Mouse (Mus musculus) C2C12 (cell line): Measurements from ENCODE around the gene Hecw2. TPM values are rescaled to one million over a fixed set of nuclear protein-coding genes. Genes with fewer than 3 reads are reported as not detected.
A peak's percentile ranks its signal among the peaks of the same experiment; 100 is the strongest.

ENCODE experiments used
- H3K27me3 ChIP-seq: one replicate; pipeline ENCODE4 v1.6.1; 2011; ENCODE audit not compliant: control insufficient read depth, insufficient read depth, insufficient read length
- H3K36me3 ChIP-seq: one replicate; pipeline ENCODE4 v1.6.1; 2011; ENCODE audit not compliant: control insufficient read depth, insufficient read depth
- H3K4me3 ChIP-seq: one replicate; pipeline ENCODE4 v1.5.1; 2011; ENCODE audit warnings: mild to moderate bottlenecking, control low read depth; ENCODE audit not compliant: poor library complexity, insufficient read depth, severe bottlenecking
- H3K79me2 ChIP-seq: one replicate; pipeline ENCODE4 v1.6.1; 2011; ENCODE audit not compliant: control insufficient read depth, insufficient read depth
- H3K79me3 ChIP-seq: one replicate; pipeline ENCODE4 v1.6.1; 2011; ENCODE audit warnings: low read depth, control low read depth
- H3ac ChIP-seq: one replicate; pipeline ENCODE3; 2011; ENCODE audit warnings: low read depth; ENCODE audit not compliant: control insufficient read depth, insufficient read length
- CEBPB ChIP-seq: IDR thresholded peaks from one replicate; pipeline ENCODE4 v1.6.1; 2011; ENCODE audit warnings: low read depth, mild to moderate bottlenecking, control low read depth, moderate library complexity
- CTCF ChIP-seq: IDR thresholded peaks from one replicate; pipeline ENCODE4 v1.5.1; 2011; ENCODE audit not compliant: control insufficient read depth, insufficient read depth, insufficient read length
- FOSL1 ChIP-seq: IDR thresholded peaks from one replicate; pipeline ENCODE4 v1.8.0; 2011; ENCODE audit warnings: mild to moderate bottlenecking, low read length; ENCODE audit not compliant: poor library complexity, insufficient read depth, severe bottlenecking
- MAX ChIP-seq: IDR thresholded peaks from one replicate; pipeline ENCODE4 v1.6.1; 2011; ENCODE audit warnings: mild to moderate bottlenecking, control low read depth
- MYOD1 ChIP-seq: IDR thresholded peaks from one replicate; pipeline ENCODE4 v1.6.1; 2011; ENCODE audit warnings: low read depth; ENCODE audit not compliant: control insufficient read depth, insufficient read length
- MYOG ChIP-seq: IDR thresholded peaks from one replicate; pipeline ENCODE4 v1.6.1; 2011; ENCODE audit not compliant: control insufficient read depth, insufficient read length; ENCODE audit errors: extremely low read depth
- USF1 ChIP-seq: IDR thresholded peaks from one replicate; pipeline ENCODE4 v1.6.1; 2011; ENCODE audit warnings: low read depth, mild to moderate bottlenecking, control low read depth, moderate library complexity
- polyA plus RNA-seq: library from polyadenylated mRNA; unstranded; fragments of >200 nt; fragmentation: generic; extraction: Trizol; gene quantifications from one replicate; pipeline ENCODE4 v1.2.1, GENCODE M21; 2012; ENCODE audit warnings: missing spikeins

Gene Hecw2
- polyA plus RNA-seq, 1 experiment = 1.2 TPM

GRCm38 (mm10) chr1:53860611-53861010 lies 334.4 kb downstream of the Hecw2 start:
- Histone ChIP-seq H3ac (no peak overlapping the region), H3K79me2 (no peaks in the 10 kb centered on the region), H3K4me3 (no peak overlapping the region), H3K79me3 (no peaks in the 10 kb centered on the region), H3K27me3 (no peaks in the 10 kb centered on the region), H3K36me3 (no peaks in the 10 kb centered on the region)
- no peak for TF ChIP-seq MAX
- TF ChIP-seq CEBPB = no peak
- TF ChIP-seq MYOG = no peak
- TF ChIP-seq FOSL1 = no peak
- no peak for TF ChIP-seq USF1
- TF ChIP-seq CTCF = no peak
- no peak for TF ChIP-seq MYOD1

DNA sequence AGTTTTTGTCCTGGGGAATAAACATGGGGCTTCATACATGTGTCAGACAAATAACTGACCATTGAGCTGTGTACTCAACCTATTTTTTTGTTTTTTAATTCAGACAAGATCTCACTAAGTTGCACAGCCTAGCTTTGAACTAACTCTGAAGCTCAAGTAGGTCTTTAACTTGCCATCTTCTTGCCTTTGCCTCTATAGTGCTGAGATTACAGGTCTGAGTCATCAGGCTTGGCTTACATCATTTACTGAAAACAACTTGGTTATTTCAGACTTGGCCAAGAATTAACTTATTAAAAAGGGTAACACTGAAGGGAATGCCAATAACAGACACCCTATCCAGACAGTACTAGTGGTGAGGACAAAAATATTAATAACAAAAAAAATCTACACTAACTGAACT lies 335.8 kb downstream of the Hecw2 start:
- H3ac ChIP-seq = no peak overlapping the region
- no peaks in the 10 kb centered on the region for H3K27me3 ChIP-seq
- H3K79me3 ChIP-seq = no peaks in the 10 kb centered on the region
- no peaks in the 10 kb centered on the region for H3K79me2 ChIP-seq
- TF ChIP-seq FOSL1 (no peak), MYOD1 (no peak), MAX (no peak), CTCF (no peak), MYOG (no peak), CEBPB (no peak), USF1 (no peak)
- no peak overlapping the region for H3K4me3 ChIP-seq
- H3K36me3 ChIP-seq = no peaks in the 10 kb centered on the region

DNA sequence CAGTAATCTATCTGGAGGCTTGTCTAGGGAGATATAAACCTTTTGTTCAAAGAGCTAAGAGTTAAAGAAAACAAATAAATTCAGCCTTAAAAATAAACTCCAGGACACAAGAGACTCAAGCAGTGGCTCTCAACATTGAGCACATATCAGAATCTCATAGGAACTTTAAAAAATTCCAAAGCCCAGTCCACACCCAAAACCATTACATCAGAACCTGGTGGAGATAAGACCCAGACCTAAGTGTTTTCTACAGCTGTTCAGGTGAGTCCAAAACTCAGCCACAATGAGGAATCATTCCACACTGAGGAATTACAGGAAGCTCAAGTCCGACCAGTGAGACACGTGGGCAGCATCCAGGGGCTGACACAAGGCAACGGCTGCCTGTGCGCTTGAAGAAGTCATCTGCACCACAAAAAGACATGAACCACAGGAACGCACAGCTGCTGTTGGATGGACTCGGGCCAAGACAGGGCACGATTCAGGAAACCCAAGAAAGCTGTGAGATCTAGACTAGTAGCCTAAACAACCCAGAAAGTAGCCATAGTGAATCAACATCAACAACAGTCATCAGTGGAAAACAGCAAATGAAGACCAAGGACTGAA lies 338.4 kb downstream of the Hecw2 start:
- no peaks in the 10 kb centered on the region for H3K27me3 ChIP-seq
- H3K36me3 ChIP-seq = no peaks in the 10 kb centered on the region
- H3K4me3 ChIP-seq = no peak overlapping the region
- H3ac ChIP-seq = no peak overlapping the region
- H3K79me3 ChIP-seq = no peaks in the 10 kb centered on the region
- TF ChIP-seq CEBPB = no peak
- TF ChIP-seq MYOG = no peak
- no peak for TF ChIP-seq CTCF
- TF ChIP-seq FOSL1 = no peak
- peak; percentile 40 for TF ChIP-seq MAX
- TF ChIP-seq USF1 = peak; percentile 74
- TF ChIP-seq MYOD1 = peak; percentile 94
- no peaks in the 10 kb centered on the region for H3K79me2 ChIP-seq

DNA sequence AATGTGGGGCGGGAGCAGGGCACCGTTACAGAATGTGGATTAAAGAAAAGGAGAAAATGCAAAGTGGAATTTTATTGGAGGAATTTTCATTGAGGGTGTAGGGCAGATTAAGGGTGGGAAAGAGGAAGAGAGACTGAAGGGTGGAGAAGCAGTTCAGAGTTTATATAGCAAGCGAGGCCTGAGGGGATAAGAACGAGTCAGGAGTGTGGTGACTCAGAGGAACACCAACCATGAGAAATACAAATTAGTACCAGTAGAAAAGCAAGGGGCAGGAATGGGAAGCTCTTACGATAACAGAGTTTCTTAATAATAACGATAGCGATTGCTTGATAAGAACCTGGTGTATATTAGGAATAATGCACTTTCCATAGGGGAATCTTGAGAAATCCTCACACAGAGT lies 339.2 kb downstream of the Hecw2 start:
- Histone ChIP-seq H3ac (no peak overlapping the region), H3K79me2 (no peaks in the 10 kb centered on the region), H3K79me3 (no peaks in the 10 kb centered on the region), H3K4me3 (no peak overlapping the region), H3K36me3 (no peaks in the 10 kb centered on the region), H3K27me3 (no peaks in the 10 kb centered on the region)
- no peak for TF ChIP-seq MAX
- TF ChIP-seq MYOG = no peak
- no peak for TF ChIP-seq CTCF
- no peak for TF ChIP-seq FOSL1
- no peak for TF ChIP-seq CEBPB
- no peak for TF ChIP-seq USF1
- no peak for TF ChIP-seq MYOD1

GRCm38 (mm10) chr1:53852086-53852610 lies 342.8 kb downstream of the Hecw2 start:
- Histone ChIP-seq H3ac (no peak overlapping the region), H3K79me3 (no peaks in the 10 kb centered on the region), H3K36me3 (no peaks in the 10 kb centered on the region), H3K4me3 (no peak overlapping the region), H3K27me3 (no peaks in the 10 kb centered on the region), H3K79me2 (no peaks in the 10 kb centered on the region)
- TF ChIP-seq USF1 = no peak
- no peak for TF ChIP-seq MYOD1
- no peak for TF ChIP-seq CTCF
- no peak for TF ChIP-seq MAX
- TF ChIP-seq MYOG = no peak
- no peak for TF ChIP-seq CEBPB
- TF ChIP-seq FOSL1 = no peak

- Histone ChIP-seq H3ac (no peak overlapping the region), H3K4me3 (no peak overlapping the region), H3K79me2 (no peaks in the 10 kb centered on the region), H3K79me3 (no peaks in the 10 kb centered on the region), H3K36me3 (no peaks in the 10 kb centered on the region), H3K27me3 (no peaks in the 10 kb centered on the region)
- TF ChIP-seq MYOG = no peak
- no peak for TF ChIP-seq MAX
- no peak for TF ChIP-seq FOSL1
- no peak for TF ChIP-seq MYOD1
- no peak for TF ChIP-seq CTCF
- no peak for TF ChIP-seq CEBPB
- TF ChIP-seq USF1 = no peak
Observed at GRCm38 (mm10) chr1:53851334-53851733, 343.6 kb downstream of the Hecw2 start.
